Mouse (Mus musculus): Measurements from ENCODE around the gene Tns1. TPM values are rescaled to one million over a fixed set of nuclear protein-coding genes. Genes with fewer than 3 reads are reported as not detected.

The Tns1 gene
- polyA plus RNA-seq, 1 experiment from 2014 or later: 17.3 TPM

DNA sequence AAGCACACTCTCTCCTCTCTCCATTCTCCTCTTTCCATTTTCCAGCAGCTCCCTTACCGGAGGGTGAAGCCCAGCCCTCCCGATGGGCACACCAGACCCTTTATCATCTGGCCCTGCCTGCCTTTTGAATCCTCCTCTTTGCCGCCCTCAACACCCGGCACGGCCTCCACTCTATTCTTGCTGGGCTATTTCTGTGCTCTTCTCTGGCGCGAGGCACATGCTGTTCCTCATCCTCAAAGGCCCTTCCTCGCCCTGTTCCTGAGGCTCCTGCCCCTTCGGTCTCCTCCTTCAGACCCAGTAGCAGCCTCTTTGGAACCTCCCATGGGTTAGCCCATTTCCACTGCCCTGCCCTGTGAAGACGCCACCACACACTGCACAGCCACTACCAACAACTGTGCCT, 164.5 kb downstream of the Tns1 start:
- Histone ChIP-seq H3K27me3 (ENCODE audit: control insufficient read depth, insufficient read depth, low read length) (no peaks in the 10 kb centered on the region), H3K4me3 (ENCODE audit: low read depth, low read length) (no peak overlapping the region), H3K9me3 (ENCODE audit: control insufficient read depth, low read length) (no peaks in the 10 kb centered on the region), H3K36me3 (ENCODE audit: control insufficient read depth, insufficient read depth, low read length) (no peaks in the 10 kb centered on the region), H3K27ac (ENCODE audit: low read depth, low read length) (no peak overlapping the region), H3K9ac (ENCODE audit: low read depth, low read length) (no peak overlapping the region), H3K4me1 (replicated peaks; ENCODE audit: control insufficient read depth, insufficient read depth, low read length) (no peaks in the 10 kb centered on the region; the same call in 1 of the 2 replicates), H3K4me2 (replicated peaks; ENCODE audit: low read depth, low read length) (no peak overlapping the region)
- ATAC-seq (ENCODE audit: low FRiP score) (no peak), DNase-seq (ENCODE audit: low spot score) (no peak)
- 91% methylated on average over 10 of the region's 10 CpGs for WGBS

- Histone ChIP-seq H3K9ac (ENCODE audit: low read depth, low read length) (no peak overlapping the region), H3K9me3 (ENCODE audit: control insufficient read depth, low read length) (no peaks in the 10 kb centered on the region), H3K27ac (ENCODE audit: low read depth, low read length) (no peak overlapping the region), H3K4me3 (ENCODE audit: low read depth, low read length) (no peak overlapping the region), H3K4me1 (replicated peaks; ENCODE audit: control insufficient read depth, insufficient read depth, low read length) (no peaks in the 10 kb centered on the region; the same call in 1 of the 2 replicates), H3K36me3 (ENCODE audit: control insufficient read depth, insufficient read depth, low read length) (no peaks in the 10 kb centered on the region), H3K4me2 (replicated peaks; ENCODE audit: low read depth, low read length) (no peak overlapping the region), H3K27me3 (ENCODE audit: control insufficient read depth, insufficient read depth, low read length) (no peaks in the 10 kb centered on the region)
- 93% methylated on average over 6 of the region's 6 CpGs for WGBS
- ATAC-seq (ENCODE audit: low FRiP score): no peak
- no peak for DNase-seq (ENCODE audit: low spot score)
Observed at GRCm38 (mm10) chr1:73959344-73959743, 164.9 kb downstream of the Tns1 start.

DNA sequence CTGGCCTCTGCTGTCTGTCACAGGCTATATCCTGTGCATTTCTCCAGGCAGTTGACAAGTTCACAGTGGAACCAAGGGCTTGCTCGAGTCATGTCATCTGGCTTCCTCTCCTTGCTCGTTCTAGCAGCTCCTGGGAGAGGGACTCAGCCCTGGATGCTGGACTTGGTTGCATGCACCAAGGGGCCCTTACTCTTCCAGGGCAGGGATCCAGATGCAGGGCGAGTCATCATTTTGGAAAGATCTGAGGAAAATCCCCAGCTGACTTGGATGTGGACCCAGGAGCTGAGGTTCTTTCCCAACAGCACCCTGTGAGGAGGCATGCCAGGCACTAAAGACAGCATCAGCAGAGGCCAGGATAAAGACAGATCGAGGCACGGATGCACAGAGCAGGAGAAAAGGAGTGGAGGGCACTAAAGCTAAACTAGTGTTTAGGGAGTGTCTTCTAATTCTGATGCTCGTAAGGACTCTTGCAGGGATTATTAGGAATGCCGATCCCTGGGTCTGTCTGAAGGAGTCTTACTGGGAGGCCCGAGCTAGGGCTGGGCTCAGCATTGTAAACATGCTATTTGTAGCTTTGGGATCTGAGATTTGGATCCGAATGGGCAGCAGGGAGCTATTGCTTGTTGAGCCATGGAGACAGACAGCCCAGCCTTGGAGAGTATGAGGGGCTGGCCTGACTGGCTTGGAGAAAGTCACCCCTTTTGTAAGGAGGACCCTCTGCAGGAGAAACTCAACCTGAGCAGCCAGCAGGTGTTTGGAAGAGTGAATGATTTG, 165.9 kb downstream of the Tns1 start:
- H3K9me3 ChIP-seq (ENCODE audit: control insufficient read depth, low read length): no peaks in the 10 kb centered on the region
- no peak for ATAC-seq (ENCODE audit: low FRiP score)
- H3K27ac ChIP-seq (ENCODE audit: low read depth, low read length): no peak overlapping the region
- H3K36me3 ChIP-seq (ENCODE audit: control insufficient read depth, insufficient read depth, low read length): no peaks in the 10 kb centered on the region
- H3K27me3 ChIP-seq (ENCODE audit: control insufficient read depth, insufficient read depth, low read length): no peaks in the 10 kb centered on the region
- 54% methylated on average over 9 of the region's 9 CpGs for WGBS
- H3K4me1 ChIP-seq (replicated peaks; ENCODE audit: control insufficient read depth, insufficient read depth, low read length): no peaks in the 10 kb centered on the region; the same call in 1 of the 2 replicates
- H3K9ac ChIP-seq (ENCODE audit: low read depth, low read length): no peak overlapping the region
- H3K4me3 ChIP-seq (ENCODE audit: low read depth, low read length): no peak overlapping the region
- no peak for DNase-seq (ENCODE audit: low spot score)
- H3K4me2 ChIP-seq (replicated peaks; ENCODE audit: low read depth, low read length): no peak overlapping the region

DNA sequence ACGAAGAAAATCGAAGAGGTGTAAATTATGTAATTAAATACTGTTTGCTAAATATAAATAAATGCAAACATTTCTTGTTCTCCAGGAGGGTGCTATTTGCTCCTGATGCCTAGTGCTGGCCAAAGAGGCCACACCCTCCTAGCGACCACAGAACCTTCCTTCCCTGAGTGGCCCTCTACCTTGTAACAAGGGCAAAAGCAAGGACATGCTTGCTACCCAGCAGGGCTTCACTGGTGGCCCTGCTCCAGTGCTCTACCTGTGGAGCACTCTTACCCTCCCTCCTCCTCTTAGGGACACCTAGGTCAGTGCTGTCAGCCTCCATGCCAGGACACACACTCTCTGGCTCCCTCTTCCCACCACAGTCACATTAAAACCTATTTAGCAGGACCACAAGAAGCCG, 166.8 kb downstream of the Tns1 start:
- Histone ChIP-seq H3K27ac (ENCODE audit: low read depth, low read length) (no peak overlapping the region), H3K36me3 (ENCODE audit: control insufficient read depth, insufficient read depth, low read length) (no peaks in the 10 kb centered on the region), H3K9me3 (ENCODE audit: control insufficient read depth, low read length) (no peaks in the 10 kb centered on the region), H3K4me2 (replicated peaks; ENCODE audit: low read depth, low read length) (no peak overlapping the region), H3K4me3 (ENCODE audit: low read depth, low read length) (no peak overlapping the region), H3K9ac (ENCODE audit: low read depth, low read length) (no peak overlapping the region), H3K27me3 (ENCODE audit: control insufficient read depth, insufficient read depth, low read length) (no peaks in the 10 kb centered on the region), H3K4me1 (replicated peaks; ENCODE audit: control insufficient read depth, insufficient read depth, low read length) (no peaks in the 10 kb centered on the region)
- WGBS: 88% methylated on average over 4 of the region's 4 CpGs
- ATAC-seq (ENCODE audit: low FRiP score) (no peak), DNase-seq (ENCODE audit: low spot score) (no peak)

DNA sequence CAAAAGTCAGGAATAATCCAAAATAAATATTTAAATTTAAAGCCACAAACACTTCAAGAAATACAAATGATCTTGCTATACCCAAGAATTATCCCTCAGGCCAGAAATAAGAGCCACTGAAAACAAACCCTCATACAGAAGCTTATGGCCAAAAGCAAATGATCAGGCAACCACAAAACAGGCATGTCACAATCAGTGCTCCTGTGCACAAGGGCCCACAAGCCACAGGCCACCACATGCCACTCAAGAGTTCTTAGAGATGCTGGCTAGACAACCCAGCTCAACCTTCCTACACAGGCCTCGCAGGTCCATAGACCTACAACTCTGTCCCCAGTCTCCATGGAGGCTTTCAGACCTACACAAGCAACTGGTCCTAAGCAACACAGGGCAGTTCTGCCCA, 167.9 kb downstream of the Tns1 start:
- no peak overlapping the region for H3K4me3 ChIP-seq (ENCODE audit: low read depth, low read length)
- ATAC-seq (ENCODE audit: low FRiP score): no peak
- WGBS: 84% methylated on average over 1 of the region's 1 CpGs

GRCm38 (mm10) chr1:73955259-73955842, 168.9 kb downstream of the Tns1 start:
- Histone ChIP-seq H3K27ac (ENCODE audit: low read depth, low read length) (no peak overlapping the region), H3K9ac (ENCODE audit: low read depth, low read length) (no peak overlapping the region), H3K36me3 (ENCODE audit: control insufficient read depth, insufficient read depth, low read length) (no peaks in the 10 kb centered on the region), H3K27me3 (ENCODE audit: control insufficient read depth, insufficient read depth, low read length) (no peaks in the 10 kb centered on the region), H3K9me3 (ENCODE audit: control insufficient read depth, low read length) (no peaks in the 10 kb centered on the region), H3K4me1 (replicated peaks; ENCODE audit: control insufficient read depth, insufficient read depth, low read length) (no peaks in the 10 kb centered on the region), H3K4me2 (replicated peaks; ENCODE audit: low read depth, low read length) (no peak overlapping the region), H3K4me3 (ENCODE audit: low read depth, low read length) (no peak overlapping the region)
- no peak for ATAC-seq (ENCODE audit: low FRiP score)
- no peak for DNase-seq (ENCODE audit: low spot score)
- WGBS: 32% methylated on average over 4 of the region's 4 CpGs

More for the DNA sequence above, 167.9 kb downstream of the Tns1 start:
- no peaks in the 10 kb centered on the region for H3K9me3 ChIP-seq (ENCODE audit: control insufficient read depth, low read length)
- no peaks in the 10 kb centered on the region for H3K27me3 ChIP-seq (ENCODE audit: control insufficient read depth, insufficient read depth, low read length)
- H3K9ac ChIP-seq (ENCODE audit: low read depth, low read length): no peak overlapping the region
- no peaks in the 10 kb centered on the region for H3K4me1 ChIP-seq (replicated peaks; ENCODE audit: control insufficient read depth, insufficient read depth, low read length)
- DNase-seq (ENCODE audit: low spot score): no peak
- no peak overlapping the region for H3K27ac ChIP-seq (ENCODE audit: low read depth, low read length)
- no peaks in the 10 kb centered on the region for H3K36me3 ChIP-seq (ENCODE audit: control insufficient read depth, insufficient read depth, low read length)
- H3K4me2 ChIP-seq (replicated peaks; ENCODE audit: low read depth, low read length): no peak overlapping the region

GRCm38 (mm10) chr1:73954614-73955013, 169.6 kb downstream of the Tns1 start:
- WGBS: 68% methylated on average over 4 of the region's 4 CpGs
- H3K9ac ChIP-seq (ENCODE audit: low read depth, low read length): no peak overlapping the region
- no peaks in the 10 kb centered on the region for H3K9me3 ChIP-seq (ENCODE audit: control insufficient read depth, low read length)
- H3K4me1 ChIP-seq (replicated peaks; ENCODE audit: control insufficient read depth, insufficient read depth, low read length): no peaks in the 10 kb centered on the region
- ATAC-seq (ENCODE audit: low FRiP score) (no peak), DNase-seq (ENCODE audit: low spot score) (no peak)
- no peak overlapping the region for H3K4me2 ChIP-seq (replicated peaks; ENCODE audit: low read depth, low read length)
- no peaks in the 10 kb centered on the region for H3K27me3 ChIP-seq (ENCODE audit: control insufficient read depth, insufficient read depth, low read length)
- no peak overlapping the region for H3K27ac ChIP-seq (ENCODE audit: low read depth, low read length)
- no peaks in the 10 kb centered on the region for H3K36me3 ChIP-seq (ENCODE audit: control insufficient read depth, insufficient read depth, low read length)
- H3K4me3 ChIP-seq (ENCODE audit: low read depth, low read length): no peak overlapping the region

DNA sequence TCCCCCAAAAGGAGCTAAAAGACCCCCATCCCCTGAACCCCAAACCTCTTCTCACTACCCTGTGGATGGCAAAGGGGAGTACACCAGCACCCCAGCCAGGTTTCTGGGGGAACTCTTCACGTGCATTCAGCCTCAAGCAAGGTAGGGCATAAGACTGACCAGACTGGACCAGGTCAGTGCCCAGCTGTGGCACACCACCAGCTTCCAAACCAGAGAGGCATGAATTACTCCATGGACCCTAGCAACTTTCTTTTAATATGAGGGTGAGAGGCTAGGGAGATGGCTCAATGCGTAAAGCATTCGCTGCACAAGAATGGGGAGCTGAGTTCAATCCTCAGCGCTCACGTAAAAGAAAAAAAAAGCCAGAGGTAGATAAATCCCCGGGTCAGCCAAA, 170.2 kb downstream of the Tns1 start:
- no peak for ATAC-seq (ENCODE audit: low FRiP score)
- H3K36me3 ChIP-seq (ENCODE audit: control insufficient read depth, insufficient read depth, low read length): no peaks in the 10 kb centered on the region
- H3K4me2 ChIP-seq (replicated peaks; ENCODE audit: low read depth, low read length): no peak overlapping the region
- H3K9ac ChIP-seq (ENCODE audit: low read depth, low read length): no peak overlapping the region
- 92% methylated on average over 6 of the region's 6 CpGs for WGBS
- H3K4me3 ChIP-seq (ENCODE audit: low read depth, low read length): no peak overlapping the region
- H3K27me3 ChIP-seq (ENCODE audit: control insufficient read depth, insufficient read depth, low read length): no peaks in the 10 kb centered on the region
- DNase-seq (ENCODE audit: low spot score): no peak
- no peaks in the 10 kb centered on the region for H3K9me3 ChIP-seq (ENCODE audit: control insufficient read depth, low read length)
- no peak overlapping the region for H3K27ac ChIP-seq (ENCODE audit: low read depth, low read length)
- no peaks in the 10 kb centered on the region for H3K4me1 ChIP-seq (replicated peaks; ENCODE audit: control insufficient read depth, insufficient read depth, low read length)
